Mouse (Mus musculus): ENCODE measurements at regions not wholly inside any gene's neighbourhood (a gene's known extent, or its start where the extent isn't known, plus 50 kb on each side); places are given as distances from the start of the nearest gene placed in this dataset.

DNA sequence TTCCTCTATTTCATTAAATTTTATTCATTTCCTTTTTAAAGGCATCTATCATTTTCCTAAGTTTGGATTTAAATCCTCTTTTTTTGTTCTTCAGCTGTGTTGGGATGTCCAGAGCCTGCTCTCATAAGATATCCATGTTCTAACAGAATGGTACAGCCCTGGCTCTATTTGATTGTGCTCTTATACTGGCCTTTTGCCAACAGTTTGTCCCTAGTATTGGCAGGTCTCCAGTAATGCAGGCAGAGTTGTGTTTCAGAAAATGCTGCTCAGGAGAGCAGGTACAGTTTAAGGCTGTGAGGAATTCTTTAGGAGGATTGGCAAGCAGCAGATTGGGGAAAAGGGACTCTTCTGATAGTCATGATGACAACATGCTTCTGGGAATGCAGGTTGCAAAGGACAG, 797.1 kb upstream of the Slit2 start:
- DNase-seq = peak; percentile 18 to 44

DNA sequence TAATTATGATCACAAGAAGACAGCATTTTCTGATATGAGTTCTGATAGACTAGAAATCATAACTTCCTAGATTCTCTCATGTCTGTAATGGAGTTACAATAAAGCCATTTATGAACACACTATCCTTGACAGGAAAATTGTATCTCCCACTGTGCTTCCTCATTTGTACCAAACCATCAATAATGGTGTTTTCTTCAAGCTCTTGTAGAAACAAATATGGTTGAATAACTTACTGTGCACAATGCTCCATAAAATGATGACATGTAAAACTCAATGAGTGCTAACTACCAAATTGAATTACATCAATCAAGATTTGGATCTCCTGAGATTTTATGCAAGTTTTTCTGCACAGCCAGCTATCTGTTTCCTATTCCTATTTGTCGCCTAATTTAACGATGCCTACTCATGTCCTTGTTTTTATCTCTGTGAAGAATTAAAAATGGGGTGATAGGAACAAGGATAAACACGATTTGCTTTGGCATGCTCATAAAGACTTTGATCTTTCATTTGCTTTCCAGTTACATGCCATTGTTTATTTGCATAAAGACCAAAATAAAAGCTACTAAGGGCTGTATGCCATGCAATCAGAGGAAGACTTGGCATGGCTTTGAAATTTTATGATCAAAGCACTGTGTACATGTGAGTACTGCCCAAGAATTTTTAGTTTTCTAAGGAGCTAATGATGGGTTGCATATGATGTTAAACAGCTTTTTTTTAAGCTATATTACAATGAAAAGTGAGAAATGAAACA, 780.6 kb upstream of the Slit2 start:
- no peak for DNase-seq

DNA sequence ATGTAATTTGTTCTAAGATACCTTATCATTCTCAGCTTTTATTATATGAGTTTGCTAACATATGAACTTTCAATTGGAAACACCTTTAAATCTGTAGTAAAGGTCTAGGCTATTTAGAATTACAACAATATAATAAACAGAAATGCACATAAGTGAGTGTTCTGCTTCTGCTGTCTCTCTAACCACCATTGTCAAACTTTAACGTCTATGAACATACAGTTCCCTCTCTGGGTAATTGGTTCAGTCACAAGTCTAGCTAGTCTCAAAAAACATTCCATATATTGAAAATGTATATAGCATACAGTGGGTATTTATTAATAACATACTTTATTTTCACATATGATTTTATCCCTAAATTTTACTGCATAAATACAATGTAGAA, 780.0 kb upstream of the Slit2 start:
- DNase-seq = no peak

DNA sequence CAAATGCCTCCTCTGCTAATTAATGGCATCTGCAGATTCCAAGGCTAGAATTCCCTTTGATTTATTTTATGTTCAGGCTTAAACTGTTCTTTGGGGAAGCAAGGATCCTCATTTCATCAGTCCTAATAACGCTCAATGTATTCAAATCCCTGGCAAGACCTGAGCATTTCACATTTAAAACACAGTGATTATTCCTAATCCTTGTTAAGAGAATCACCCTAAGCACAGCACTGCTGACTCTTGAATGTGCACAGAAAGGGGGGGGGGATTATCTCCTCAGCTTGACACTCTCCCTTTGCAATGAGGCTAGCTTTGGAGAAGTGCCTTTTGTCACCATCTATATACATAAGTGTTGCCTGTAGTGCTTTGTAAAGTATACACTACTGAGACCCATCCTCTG, 772.4 kb upstream of the Slit2 start:
- no peak for DNase-seq

DNA sequence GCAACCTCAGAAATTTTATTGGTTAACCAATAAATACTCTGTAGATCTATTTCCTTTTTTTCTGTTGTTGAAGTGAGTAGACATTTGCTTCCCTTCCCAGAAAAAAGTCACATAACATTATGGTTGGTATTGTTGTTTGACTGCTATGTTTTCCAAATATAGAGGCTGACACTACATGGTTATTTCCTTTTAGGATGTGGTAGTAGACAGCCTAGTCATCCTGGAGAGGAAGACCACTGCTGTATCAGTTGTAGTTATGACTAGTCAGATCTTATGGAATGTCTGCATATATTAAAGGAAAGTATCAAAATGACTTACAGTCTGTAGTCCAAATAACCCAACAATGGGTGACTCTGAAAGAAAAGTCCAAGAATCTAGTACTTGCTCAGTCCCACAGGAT, 767.5 kb upstream of the Slit2 start:
- no peak for DNase-seq

DNA sequence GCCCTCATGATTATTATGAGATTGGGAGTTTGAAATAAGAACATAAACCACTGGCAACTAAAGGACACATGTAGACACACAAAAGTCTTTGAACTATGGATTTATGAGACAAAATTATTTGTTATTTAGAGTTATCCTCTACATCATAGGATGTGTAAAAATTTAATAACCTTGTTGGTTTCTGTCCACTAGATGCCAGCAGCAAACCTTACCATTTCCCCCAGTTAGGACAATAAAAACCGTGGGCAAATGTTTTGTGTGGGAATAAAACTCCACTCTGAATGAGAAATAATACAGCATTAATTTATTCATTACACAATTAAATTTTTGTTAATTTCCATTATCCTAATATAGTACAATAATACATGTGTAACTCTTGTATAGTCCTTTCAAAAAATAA, 757.7 kb upstream of the Slit2 start:
- DNase-seq = no peak

DNA sequence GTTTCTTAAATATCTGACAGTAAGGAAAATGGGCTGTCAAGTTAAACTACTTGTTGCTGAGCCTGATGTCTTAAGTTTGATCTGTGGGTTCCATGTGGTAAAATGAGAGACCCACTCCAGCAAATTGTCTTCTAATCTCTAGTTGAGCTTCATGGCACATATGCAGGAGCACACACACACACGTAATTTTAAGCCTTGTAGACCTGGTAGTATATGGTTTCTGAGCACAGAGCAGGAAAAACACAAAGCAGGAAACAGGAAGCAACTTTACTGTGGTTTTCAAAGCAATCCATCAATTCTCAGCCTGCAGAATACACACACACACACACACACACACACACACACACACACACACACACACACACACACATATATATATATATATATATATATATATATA, 746.8 kb upstream of the Slit2 start:
- DNase-seq = no peak

DNA sequence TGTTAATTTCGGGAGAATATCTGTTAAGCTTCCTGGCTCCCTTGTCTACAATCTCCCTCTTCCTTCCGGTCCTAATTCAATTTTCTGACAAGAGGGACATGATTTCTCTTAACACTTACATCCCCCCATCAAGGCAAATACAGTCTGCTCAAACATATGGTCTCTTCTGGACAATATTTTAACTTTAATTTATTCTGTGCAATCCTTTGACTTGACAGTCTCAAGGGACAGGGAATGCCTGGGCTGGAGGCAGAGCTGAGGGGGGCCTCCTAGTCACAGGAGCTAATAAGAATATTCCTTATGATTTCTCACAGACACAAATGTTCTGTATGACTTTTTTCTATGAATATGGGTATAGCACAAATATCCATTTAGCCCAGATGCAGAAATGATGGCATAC, 742.9 kb upstream of the Slit2 start:
- no peak for DNase-seq

DNA sequence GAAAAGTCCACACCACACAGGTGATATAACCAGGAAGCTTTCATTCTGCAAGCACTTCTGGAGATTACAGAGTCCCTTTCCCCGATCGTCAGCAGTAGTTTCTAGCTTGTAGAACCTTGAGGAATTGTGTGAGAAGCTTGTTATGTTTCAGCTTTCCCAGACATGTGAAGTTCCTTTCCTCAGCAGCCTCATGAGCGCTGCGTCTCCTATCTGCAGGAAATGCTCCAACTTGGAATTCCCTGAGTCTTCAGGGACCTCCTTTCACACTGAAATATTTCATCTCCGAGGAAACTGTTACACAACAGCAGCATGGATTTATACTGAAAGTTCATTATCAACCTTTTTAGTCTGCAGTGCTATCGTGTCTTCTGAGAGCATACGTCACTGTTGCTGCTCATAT, 742.4 kb upstream of the Slit2 start:
- no peak for DNase-seq

DNA sequence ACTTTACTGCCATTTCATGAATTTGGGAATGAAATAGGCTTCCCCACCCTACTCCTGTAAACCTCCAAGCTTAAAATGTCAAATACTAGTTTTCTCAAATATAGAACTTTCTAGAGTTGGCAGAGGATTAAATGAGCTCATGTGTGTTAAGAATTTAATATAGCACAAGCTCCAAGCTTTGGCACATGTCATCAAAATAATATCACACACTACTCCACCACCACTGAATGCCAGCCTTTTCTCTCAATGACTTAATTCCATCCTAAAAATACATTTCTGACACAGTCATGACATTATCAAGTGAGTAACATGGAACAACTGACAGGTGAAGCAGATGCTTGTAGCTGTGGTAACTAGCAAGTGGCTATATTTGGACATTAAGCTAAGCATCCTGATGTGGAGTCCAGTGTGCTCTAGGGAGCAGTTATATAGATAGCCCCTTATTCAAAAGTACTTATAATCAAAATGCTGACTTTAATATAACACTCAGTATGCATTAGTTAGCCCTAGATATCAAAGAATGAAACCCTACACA, 728.0 kb upstream of the Slit2 start:
- DNase-seq = no peak

DNA sequence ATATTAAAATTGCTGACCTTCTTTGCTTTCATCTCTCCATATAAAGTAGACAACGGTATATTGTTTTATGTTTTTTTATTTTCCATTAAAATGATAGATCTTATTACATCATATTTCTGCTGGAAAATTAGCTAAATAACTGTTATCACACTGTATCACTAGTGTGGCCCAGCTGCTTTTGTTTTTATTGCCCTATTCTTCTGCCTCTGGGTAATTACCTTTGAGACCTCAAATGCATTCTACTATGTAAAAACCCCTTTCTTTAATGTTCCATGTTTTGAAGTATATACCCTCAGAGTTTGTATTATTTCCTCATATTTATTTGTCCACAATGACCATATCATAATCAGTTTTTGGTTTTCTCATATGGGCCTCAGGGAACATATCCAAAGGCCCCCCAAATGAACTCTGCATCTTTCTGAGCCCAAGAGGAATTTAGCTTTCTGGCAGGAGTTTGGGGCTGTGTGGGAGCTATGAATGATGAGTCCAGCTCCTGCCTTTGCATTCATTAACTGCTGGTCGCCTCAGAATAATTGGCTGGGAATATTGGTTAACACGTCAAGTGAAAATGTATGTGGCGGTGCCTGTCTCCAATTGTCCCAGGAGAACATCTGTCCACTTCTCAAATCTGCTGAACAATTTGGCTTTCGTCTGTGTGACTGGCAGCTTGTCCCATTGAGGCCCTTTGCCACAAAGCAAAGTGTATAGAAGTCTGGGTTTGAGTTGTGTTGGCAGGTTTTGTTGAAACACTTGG, 721.1 kb upstream of the Slit2 start:
- DNase-seq = no peak

DNA sequence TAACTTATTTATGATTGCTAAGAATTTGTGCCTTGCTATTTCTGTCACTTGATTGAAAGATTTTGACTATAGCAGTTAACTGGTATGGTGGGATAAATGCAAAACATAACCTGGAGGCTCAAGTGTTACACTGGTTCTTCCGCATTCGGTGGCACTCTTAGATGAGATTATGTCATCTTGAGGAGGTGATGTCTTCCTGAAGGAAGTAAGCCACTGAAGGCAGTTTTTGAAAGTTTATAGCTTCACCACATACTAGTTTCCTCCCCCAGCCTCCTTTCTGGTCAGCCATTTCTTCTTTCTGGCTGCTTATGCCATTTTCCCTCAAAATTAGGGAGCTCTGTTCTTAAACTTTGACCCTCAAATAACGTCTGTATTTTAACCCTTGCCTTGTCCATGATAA, 710.3 kb upstream of the Slit2 start:
- DNase-seq = no peak

DNA sequence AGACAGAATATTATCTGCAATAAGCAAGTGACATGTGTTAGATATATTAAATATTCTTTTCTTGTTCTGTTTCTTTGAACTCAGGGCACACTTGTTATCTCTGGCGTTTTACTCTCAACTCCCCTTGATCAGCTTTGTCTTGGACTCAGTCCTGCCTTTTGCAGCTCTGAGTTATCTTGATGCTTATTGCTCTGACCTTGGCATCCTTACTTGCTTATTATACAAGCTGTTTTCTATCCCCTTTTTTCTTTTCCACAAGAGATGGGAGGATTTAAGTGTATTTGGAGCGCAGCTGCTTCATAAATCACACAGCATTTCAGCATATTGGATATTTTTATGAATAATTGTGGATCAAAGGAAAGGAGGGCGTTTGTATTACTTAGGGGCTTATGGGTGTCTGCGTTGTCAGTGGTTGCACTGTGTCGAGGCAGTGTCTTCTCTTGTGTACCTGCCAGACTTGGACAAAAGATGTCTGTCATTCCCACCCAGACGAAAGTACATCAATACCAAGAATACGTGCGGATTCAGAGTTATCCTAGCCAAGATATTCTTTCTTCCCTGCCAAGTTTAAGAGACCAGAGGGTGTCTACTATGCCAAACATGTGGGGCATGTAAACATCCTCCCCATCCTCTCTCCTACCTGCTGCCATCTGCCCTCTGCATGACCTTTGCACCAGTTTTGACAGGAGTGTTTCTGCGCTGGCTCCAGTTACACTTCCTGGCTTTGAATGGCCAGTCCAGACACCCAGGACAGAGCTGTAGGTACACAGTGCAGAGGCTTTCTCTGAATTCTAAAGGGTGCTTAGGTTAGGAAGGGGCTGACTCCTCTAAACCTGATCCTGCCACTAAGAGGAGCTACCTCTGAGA, 709.3 kb upstream of the Slit2 start:
- DNase-seq = no peak

DNA sequence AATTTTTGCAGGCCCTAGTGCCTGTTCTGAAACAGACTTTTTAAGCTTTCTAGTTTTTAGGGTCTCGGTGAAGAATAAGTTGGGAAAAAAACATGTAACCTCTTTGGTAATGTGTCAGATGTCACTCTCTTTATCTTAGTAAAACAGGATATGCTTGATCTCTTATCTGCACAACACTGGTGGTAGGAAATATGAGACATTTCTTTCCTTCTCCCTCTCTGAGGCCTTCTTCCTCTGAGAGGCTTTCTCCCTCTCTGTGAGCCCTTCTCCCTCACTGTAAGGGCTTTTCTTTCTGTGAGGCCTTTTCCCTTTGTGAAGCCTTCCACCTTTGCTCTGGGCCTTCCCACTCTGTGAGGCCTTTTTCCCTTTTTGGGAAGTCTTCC, 708.7 kb upstream of the Slit2 start:
- no peak for DNase-seq

DNA sequence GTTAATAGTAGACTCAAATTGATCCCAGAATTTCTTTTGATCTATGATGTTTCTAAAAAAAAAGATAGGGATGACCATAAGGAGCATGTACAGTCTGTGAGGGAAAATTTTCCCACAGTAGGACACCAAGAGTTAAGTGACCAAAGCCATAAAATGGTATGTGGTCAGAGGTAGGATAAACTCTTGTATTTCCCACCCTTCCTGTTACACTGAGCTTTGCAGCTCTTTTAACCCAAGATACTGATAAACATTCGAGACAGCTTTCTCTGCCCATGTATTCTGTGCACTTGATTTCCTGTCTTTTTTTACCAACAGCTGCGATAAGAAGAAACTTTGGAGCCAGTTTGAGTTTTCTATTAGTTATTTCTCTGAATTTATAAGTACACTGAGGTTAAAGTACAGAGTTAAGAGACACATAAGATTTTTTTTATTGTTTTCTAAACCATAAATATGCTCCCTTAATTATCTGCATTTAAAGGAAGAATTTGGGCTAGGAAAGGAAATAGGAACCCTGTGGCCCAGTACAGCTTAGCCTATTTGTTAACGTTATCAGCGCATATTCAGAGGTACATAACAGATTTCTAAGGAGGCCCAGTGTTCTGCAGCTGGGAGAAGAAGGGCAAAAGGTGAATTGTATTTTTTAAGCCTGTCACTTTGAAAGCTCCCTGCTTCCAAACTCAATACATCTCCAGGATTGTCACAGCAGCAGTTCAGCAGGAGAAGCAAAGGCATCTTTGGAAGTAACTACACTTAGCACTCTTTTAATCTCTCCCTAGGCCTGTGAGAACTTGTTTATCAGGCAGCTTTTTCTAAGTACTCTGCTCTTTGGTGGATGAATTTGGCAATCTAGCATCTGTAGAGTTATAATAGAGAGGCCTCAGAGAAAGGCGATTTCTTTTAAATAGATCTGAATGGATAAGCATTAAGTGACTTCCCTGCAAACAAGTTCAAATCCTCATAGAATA, 706.4 kb upstream of the Slit2 start:
- DNase-seq = no peak

DNA sequence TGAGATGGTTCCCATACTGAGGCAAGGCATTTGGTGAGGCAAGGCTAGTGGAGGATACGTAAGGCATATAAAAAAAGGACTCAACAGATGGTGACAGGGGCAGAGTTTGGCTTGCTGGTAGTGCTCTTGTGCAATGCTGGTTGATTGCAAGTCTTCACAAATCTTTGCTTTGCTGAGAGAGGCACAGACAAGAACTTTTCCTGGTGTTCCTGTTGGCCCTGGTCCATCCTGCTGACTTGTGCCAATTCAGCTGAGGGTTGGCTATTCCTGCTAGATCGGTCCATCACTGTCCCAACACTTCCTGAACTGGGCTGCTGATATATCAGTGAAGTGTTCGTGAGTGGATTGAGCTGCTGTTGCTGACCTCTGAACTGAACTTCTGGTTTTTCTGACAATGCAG, 703.3 kb upstream of the Slit2 start:
- DNase-seq = peak in 1 of 2 experiments; percentile 6

DNA sequence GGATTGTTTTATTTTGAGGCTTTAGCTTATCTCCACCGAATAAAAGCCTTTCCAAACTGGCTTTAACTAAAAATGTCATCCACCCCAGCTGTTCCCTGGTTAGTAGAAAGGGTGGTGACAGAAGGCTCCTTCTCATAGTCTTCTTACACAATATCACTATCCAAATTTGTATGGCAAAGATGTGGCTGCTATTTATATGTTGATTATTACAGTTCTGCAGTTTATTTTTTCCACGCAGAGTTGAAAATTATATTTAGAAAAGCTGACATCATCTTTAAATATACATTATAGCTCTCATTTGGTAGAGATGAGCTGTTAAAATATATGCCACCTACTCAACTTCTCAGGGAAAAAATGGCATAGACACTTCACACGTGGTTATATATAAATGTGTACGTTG, 683.3 kb upstream of the Slit2 start:
- no peak for DNase-seq

DNA sequence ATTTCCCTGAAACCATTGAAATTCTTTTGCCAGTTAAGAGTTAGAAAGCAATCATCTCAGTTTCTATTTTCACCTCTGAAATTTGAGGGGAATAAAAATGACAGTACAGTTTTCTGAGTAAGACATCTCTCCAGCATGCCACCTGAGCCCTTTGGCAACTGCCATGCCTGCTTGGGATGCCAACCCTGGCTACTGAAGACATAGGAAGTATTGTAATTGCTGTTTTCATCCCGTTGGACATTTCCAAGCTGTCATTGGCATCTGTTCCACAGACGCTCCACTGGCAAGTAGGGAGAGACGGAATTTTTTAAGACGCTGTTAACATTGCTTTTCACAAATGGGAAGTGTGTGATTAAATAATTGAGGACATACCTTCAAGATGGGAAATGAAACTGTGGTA, 665.4 kb upstream of the Slit2 start:
- DNase-seq = peak; percentile 76 to 82

DNA sequence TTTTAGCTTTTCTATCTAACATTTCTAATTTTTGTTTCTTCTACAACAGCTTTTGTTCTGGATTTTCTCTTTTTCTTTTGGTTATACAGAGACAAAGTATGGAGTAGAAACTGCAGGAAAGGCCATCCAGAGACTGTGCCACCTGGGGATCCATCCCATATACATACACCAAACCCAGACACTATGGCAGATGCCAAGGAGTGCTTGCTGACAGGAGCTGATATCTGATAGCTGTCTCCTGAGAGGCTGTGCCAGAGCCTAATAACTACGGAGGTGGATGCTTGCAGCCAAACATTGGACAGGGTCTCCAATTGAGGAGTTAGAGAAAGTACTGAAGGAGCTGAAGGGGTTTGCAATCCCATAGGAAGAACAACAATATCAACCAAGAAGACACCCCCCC, 664.8 kb upstream of the Slit2 start:
- peak in 1 of 2 experiments; percentile 3 for DNase-seq

DNA sequence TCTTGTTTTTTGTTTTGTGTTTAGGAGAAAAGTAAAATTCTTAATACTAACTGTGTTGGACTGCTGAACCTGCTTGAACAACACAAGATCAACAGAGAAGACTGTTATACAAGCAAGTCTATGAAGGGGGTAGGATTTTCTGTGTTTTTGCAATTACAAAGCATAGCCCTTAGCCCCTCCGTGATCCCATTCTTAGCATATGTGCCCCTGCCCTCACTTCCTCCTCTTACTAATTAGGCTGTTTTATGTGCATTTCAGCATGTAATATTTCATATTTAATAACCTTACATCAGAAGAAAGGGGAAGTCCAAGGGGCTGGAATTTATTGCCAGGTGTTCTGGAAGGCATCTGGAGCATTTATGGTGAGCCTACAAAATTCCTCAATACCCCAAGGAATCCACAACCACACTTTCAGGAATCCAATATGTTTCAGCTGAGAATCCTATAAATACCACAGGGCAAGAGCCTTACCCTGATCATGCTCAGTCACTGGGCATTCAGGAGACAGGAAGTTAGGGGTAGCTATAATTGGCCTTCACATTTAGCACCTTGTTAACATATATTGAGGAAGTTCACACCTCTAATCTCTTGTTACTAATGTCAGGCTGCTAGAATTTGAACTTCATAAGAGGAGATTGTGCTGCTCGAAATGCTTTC, 660.3 kb upstream of the Slit2 start:
- DNase-seq = no peak

DNA sequence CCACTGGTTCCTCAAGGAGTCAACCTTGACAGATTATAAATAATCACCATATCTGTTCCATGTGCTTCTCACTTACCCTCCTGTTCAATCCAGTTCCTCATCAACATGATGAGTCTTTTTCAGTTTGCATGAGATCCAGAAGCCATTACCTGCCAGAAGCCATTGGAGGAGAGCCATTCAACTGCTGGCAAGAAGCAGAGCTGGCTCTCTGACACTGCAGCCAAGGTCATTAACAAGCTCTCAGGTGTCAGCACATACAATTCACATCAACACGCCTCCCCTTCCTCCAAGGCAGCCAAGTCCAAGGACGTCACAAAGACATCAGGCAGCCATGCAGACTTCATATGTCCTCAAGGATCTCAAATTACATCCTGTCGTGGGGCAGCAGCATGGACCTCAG, 648.6 kb upstream of the Slit2 start:
- peak; percentile 55 to 59 for DNase-seq

DNA sequence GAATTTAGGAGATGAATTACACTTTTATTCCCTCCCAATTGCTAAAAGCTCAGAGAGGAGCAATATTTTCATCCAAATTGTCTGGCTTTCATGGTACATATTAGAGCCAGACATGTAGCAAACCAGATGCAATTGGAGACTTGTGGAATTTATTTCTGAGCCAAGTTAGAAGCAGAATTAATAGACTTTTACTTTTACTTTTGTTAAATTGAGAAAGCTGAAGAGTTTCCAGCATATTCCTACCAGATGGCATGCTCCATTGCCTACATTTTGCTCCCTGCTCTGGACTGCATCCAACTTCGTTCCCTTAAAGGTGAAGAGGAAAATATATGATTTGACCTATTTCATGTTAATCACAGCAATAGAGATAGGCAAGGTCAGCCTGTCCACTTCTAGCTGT, 646.4 kb upstream of the Slit2 start:
- DNase-seq = peak; percentile 9 to 13

Measured in cerebellum, postnatal 14 days (tissue).